Mouse (Mus musculus): ENCODE results near the gene Fam189b. TPM values are rescaled to one million over a fixed set of nuclear protein-coding genes. Genes with fewer than 3 reads are reported as not detected.
A peak's percentile ranks its signal among the peaks of the same experiment; 100 is the strongest.

Fam189b gene
- total RNA-seq, 1 experiment, result 9.3 TPM

DNA sequence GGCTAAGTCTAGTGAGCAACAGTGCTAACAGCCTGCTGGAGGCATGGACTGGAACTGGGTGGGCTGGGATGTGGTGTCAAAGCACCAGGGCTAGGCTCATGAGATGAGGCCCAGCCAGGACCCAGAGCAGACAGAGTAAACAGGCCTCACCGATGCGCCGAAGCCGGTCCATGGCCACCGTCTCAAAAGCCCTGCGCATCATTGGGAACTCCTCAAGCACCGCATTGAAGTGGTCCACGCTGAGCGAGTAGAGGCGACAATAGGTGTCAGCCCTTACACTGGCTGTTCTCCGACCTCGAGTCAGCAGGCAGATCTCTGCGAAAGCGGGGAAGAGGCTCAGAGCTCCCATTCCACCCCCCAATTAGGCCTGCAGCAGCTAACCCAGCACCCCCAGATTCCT lies 34.4 kb upstream of the Fam189b start:
- Histone ChIP-seq H3K4me1 (ENCODE audit: control insufficient read depth in 2 of 2, insufficient read depth in 2 of 2, low read length in 2 of 2, poor library complexity in 1 of 2) (peaks cover 0 to 9% of the 10 kb centered on the region in 2 experiments; a peak in 1 of 4 replicates), H3K36me3 (ENCODE audit: control insufficient read depth, insufficient read depth, low read length, poor library complexity, severe bottlenecking) (no peaks in the 10 kb centered on the region), H3K27ac (ENCODE audit: insufficient read depth, low read depth, low read length, poor library complexity, severe bottlenecking) (no peak overlapping the region), H3K9ac (ENCODE audit: insufficient read depth, low read depth, low read length, poor library complexity, severe bottlenecking) (no peak overlapping the region), H3K4me3 (ENCODE audit: insufficient read depth in 1 of 2, low read depth in 1 of 2, low read length in 2 of 2, poor library complexity in 1 of 2, severe bottlenecking in 1 of 2) (no peak overlapping the region), H3K9me3 (ENCODE audit: control insufficient read depth, insufficient read depth, low read depth, low read length) (no peaks in the 10 kb centered on the region)
- no peak for DNase-seq (ENCODE audit: low read depth, low spot score)
- in situ Hi-C loops (cut with MboI; ENCODE audit: low sequenced_read_pairs in 2 of 2, unreplicated experiment in 2 of 2), result no loop called here
- TF ChIP-seq CHD2 (IDR thresholded peaks at IDR 0.05; ENCODE audit: low read depth, low read length), result no peak
- TF ChIP-seq ZNF384 (IDR thresholded peaks at IDR 0.05; ENCODE audit: low read depth, low read length), result no peak
- no peak for TF ChIP-seq ZC3H11A (IDR thresholded peaks at IDR 0.05; ENCODE audit: borderline replicate concordance, low read depth, low read length)
- TF ChIP-seq MAFK (IDR thresholded peaks at IDR 0.05; ENCODE audit: insufficient read depth, low read depth, low read length), result no peak
- TF ChIP-seq HCFC1 (IDR thresholded peaks at IDR 0.05; ENCODE audit: borderline replicate concordance, insufficient read depth, low read length), result no peak

DNA sequence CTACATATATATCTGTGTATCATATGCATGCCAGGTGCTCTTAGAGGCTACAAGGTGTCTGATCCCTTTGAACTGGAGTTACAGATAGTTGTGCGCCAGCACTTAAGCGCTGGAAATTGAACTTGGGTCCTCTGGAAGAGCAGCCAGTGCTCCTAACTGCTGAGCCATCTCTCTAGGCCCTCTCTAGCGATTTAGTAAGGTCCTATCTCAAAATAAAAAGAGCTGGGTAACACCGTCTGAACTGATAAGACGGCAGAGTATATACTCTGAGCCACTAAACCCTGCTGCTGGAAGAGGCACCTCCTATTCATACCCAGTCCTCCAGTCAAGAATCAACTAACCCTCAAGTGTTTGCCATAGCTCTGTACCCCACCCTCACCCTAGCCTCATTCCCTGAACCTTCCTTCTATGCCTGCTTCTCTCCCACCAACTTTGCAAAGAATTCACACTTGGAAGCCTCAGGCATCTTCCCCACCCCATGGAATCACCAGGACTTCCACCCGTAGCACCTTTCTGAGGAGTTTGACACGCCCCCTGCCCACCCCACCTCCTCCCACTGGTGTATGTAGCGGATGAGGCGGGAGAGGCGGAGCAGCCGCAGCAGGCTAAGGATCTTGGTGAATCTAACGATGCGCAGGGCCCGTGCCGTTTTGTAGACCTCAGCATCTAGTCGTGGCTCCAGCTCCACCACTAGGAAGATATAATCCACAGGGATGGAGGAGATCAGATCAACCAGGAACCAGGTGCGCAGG lies 30.7 kb upstream of the Fam189b start:
- no peak overlapping the region for H3K27ac ChIP-seq (ENCODE audit: insufficient read depth, low read depth, low read length, poor library complexity, severe bottlenecking)
- in situ Hi-C loops (cut with MboI; ENCODE audit: low sequenced_read_pairs in 2 of 2, unreplicated experiment in 2 of 2), result no loop called here
- no peak for TF ChIP-seq MAFK (IDR thresholded peaks at IDR 0.05; ENCODE audit: insufficient read depth, low read depth, low read length)
- TF ChIP-seq ZNF384 (IDR thresholded peaks at IDR 0.05; ENCODE audit: low read depth, low read length), result no peak
- no peak for TF ChIP-seq CHD2 (IDR thresholded peaks at IDR 0.05; ENCODE audit: low read depth, low read length)
- TF ChIP-seq HCFC1 (IDR thresholded peaks at IDR 0.05; ENCODE audit: borderline replicate concordance, insufficient read depth, low read length), result no peak
- TF ChIP-seq ZC3H11A (IDR thresholded peaks at IDR 0.05; ENCODE audit: borderline replicate concordance, low read depth, low read length), result no peak
- H3K9me3 ChIP-seq (ENCODE audit: control insufficient read depth, insufficient read depth, low read depth, low read length), result no peaks in the 10 kb centered on the region
- DNase-seq (ENCODE audit: low read depth, low spot score), result no peak
- no peak overlapping the region for H3K9ac ChIP-seq (ENCODE audit: insufficient read depth, low read depth, low read length, poor library complexity, severe bottlenecking)
- H3K36me3 ChIP-seq (ENCODE audit: control insufficient read depth, insufficient read depth, low read length, poor library complexity, severe bottlenecking), result no peaks in the 10 kb centered on the region
- H3K4me3 ChIP-seq (ENCODE audit: insufficient read depth in 1 of 2, low read depth in 1 of 2, low read length in 2 of 2, poor library complexity in 1 of 2, severe bottlenecking in 1 of 2), result peak overlapping the region in 1 of 2 experiments; percentile 4; a peak in 1 of 4 replicates
- H3K4me1 ChIP-seq (ENCODE audit: control insufficient read depth in 2 of 2, insufficient read depth in 2 of 2, low read length in 2 of 2, poor library complexity in 1 of 2), result peaks cover 0 to 9% of the 10 kb centered on the region in 2 experiments; a peak in 1 of 4 replicates

DNA sequence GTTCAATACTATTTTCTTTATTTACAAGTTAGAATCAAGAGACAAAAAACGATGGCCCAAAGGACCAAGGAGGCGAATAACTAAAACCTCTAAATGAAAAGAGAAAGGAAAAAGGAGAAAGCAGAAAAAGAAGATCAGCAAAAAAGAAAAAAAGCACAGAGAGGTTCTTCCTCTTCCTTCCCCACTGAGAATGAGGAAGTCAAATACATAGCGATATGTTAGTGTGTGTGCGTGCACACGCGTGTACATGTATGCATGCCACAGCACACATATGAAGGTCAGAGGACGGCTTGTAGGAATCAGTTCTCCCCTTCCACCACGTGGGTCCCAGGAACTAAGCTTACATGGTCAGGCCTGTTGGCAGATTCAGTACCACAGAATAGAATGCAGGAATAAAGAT lies 26.0 kb upstream of the Fam189b start:
- Histone ChIP-seq H3K9me3 (ENCODE audit: control insufficient read depth, insufficient read depth, low read depth, low read length) (no peaks in the 10 kb centered on the region), H3K9ac (ENCODE audit: insufficient read depth, low read depth, low read length, poor library complexity, severe bottlenecking) (no peak overlapping the region), H3K4me1 (ENCODE audit: control insufficient read depth in 2 of 2, insufficient read depth in 2 of 2, low read length in 2 of 2, poor library complexity in 1 of 2) (peaks cover 0 to 6% of the 10 kb centered on the region in 2 experiments; a peak in 2 of 4 replicates), H3K4me3 (ENCODE audit: insufficient read depth in 1 of 2, low read depth in 1 of 2, low read length in 2 of 2, poor library complexity in 1 of 2, severe bottlenecking in 1 of 2) (no peak overlapping the region), H3K27ac (ENCODE audit: insufficient read depth, low read depth, low read length, poor library complexity, severe bottlenecking) (no peak overlapping the region), H3K36me3 (ENCODE audit: control insufficient read depth, insufficient read depth, low read length, poor library complexity, severe bottlenecking) (no peaks in the 10 kb centered on the region)
- in situ Hi-C loops (cut with MboI; ENCODE audit: low sequenced_read_pairs in 2 of 2, unreplicated experiment in 2 of 2), result no loop called here
- DNase-seq (ENCODE audit: low read depth, low spot score), result no peak
- TF ChIP-seq ZC3H11A (IDR thresholded peaks at IDR 0.05; ENCODE audit: borderline replicate concordance, low read depth, low read length) (no peak), HCFC1 (IDR thresholded peaks at IDR 0.05; ENCODE audit: borderline replicate concordance, insufficient read depth, low read length) (no peak), MAFK (IDR thresholded peaks at IDR 0.05; ENCODE audit: insufficient read depth, low read depth, low read length) (no peak), CHD2 (IDR thresholded peaks at IDR 0.05; ENCODE audit: low read depth, low read length) (no peak), ZNF384 (IDR thresholded peaks at IDR 0.05; ENCODE audit: low read depth, low read length) (no peak)

DNA sequence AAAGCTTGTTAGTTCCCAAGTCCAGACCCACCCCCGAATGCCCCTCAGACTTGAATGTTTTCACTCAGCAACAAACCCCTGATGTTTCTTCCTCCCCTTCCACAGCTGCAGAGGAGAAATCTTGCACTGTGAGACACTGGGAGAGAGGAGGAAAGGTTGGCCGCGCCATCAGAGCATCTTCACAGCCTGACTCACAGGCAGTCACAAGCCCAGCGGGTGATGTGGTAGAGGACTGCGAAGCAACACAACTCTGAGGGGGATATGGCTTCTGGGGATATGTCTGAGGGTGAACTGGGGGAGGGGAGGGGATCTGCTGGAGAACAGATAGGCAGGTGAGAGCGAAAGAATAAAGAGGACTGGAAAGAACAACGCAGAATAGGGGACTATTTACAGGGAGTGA lies 24.3 kb upstream of the Fam189b start:
- Histone ChIP-seq H3K4me3 (ENCODE audit: insufficient read depth in 1 of 2, low read depth in 1 of 2, low read length in 2 of 2, poor library complexity in 1 of 2, severe bottlenecking in 1 of 2) (no peak overlapping the region), H3K9ac (ENCODE audit: insufficient read depth, low read depth, low read length, poor library complexity, severe bottlenecking) (no peak overlapping the region), H3K36me3 (ENCODE audit: control insufficient read depth, insufficient read depth, low read length, poor library complexity, severe bottlenecking) (no peaks in the 10 kb centered on the region), H3K4me1 (ENCODE audit: control insufficient read depth in 2 of 2, insufficient read depth in 2 of 2, low read length in 2 of 2, poor library complexity in 1 of 2) (peaks cover under 1 to 7% of the 10 kb centered on the region in 2 experiments; a peak in 2 of 4 replicates), H3K27ac (ENCODE audit: insufficient read depth, low read depth, low read length, poor library complexity, severe bottlenecking) (no peak overlapping the region), H3K9me3 (ENCODE audit: control insufficient read depth, insufficient read depth, low read depth, low read length) (no peaks in the 10 kb centered on the region)
- TF ChIP-seq ZNF384 (IDR thresholded peaks at IDR 0.05; ENCODE audit: low read depth, low read length) (no peak), MAFK (IDR thresholded peaks at IDR 0.05; ENCODE audit: insufficient read depth, low read depth, low read length) (no peak)
- in situ Hi-C loops (cut with MboI; ENCODE audit: low sequenced_read_pairs in 2 of 2, unreplicated experiment in 2 of 2), result no loop called here
- DNase-seq (ENCODE audit: low read depth, low spot score), result no peak

Data from ES-E14 (cell line).